Mouse (Mus musculus): ENCODE measurements around the gene Sec1.

The Sec1 gene

DNA sequence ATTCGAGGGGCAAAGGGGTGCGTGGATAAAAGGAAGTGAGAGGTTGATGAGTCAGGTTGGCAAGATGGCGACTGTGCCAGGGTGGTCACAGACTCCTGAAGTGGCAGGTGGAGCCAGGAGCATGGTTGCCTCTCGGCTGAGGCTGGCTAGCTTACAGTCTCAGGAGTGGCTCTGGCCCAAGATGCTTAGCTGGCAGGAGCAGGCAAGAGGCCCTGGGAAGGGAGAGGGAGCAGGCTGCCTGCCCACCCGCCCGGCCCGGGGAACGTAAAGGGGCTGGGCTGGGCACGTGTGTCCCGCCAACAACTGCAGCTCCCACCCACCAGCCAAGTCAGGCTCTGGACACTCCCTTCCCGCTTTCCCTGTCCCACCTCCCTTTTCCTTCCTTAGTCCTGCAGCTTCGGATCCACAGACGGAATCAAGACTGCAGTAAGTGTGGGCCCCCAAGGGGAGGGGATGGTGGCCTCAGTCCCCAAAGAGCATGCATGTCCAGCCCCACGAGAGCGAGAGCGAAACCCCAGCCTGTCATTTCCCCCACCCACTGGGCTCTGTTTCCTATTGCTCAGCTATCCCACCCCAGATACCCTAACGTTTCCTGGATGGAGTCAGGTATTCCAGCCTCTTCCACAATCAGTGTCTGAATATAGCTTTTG lies 52.7 kb downstream of the Sec1 start:
- DNase-seq (ENCODE audit: low spot score), result no peak

DNA sequence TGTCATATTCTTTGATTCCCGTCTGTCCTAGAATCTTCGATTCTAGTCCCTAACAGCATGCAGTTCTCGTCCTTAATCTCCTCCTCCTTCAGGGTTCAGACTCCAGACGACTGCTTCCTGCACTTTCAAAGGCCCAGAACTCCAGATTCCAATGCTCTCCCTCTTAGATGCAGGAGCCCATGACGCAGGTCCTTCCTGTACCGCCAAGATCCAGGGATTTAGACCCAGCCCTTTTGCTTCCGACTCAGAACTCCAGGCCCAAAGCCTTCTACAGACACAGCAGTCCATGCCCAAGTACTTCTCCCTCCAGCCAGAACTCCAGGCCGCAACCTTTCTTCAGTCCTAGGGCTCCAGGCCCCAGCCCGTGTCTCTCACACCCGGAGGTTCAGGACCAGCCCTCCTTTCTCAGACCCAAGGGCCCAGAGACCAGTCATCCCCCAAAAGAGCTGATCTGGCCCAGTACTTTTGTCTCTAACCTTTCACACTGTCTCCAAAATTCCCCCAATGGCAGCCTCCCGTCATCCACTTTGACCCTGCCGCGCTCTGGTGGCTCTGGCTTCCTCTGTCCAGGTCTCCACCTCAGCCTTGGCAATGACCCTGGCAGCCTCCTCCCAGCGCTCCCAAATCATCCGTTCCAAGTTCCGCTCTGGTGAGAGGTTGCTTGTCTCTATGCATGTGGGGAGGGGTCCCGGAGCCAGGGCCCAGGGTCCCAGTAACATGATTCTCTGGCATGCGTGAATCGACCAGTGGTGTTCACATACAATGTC lies 53.8 kb downstream of the Sec1 start:
- no peak for DNase-seq (ENCODE audit: low spot score)

DNA sequence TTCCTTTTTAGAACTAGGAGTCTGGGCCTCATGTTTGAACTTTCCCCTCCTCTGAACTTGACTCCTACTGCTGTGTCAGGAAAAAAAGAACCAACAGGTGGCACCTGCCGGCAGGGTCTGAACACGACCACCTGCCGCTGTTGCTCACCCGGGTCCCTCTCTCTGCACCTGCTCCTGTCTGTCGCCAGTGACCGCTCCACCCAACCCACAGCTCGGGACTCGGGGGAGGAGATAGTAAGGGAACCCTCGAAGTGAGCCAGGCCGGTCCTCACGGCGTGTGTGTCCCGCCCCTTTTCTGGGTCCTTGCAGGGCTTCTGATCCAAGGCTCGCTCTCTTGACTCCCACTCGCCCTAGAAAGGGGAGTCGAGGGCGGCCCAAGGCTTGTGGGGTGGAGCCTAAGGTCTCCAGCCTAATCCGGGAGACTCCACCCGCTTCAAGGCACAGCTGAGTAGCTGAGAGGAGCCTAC lies 54.6 kb downstream of the Sec1 start, which contains the start of gene Mamstr:
Gene Mamstr, plus strand, starts transcription at position 417 of the 467 bp plus-strand sequence.
- DNase-seq (ENCODE audit: low spot score), result no peak

DNA sequence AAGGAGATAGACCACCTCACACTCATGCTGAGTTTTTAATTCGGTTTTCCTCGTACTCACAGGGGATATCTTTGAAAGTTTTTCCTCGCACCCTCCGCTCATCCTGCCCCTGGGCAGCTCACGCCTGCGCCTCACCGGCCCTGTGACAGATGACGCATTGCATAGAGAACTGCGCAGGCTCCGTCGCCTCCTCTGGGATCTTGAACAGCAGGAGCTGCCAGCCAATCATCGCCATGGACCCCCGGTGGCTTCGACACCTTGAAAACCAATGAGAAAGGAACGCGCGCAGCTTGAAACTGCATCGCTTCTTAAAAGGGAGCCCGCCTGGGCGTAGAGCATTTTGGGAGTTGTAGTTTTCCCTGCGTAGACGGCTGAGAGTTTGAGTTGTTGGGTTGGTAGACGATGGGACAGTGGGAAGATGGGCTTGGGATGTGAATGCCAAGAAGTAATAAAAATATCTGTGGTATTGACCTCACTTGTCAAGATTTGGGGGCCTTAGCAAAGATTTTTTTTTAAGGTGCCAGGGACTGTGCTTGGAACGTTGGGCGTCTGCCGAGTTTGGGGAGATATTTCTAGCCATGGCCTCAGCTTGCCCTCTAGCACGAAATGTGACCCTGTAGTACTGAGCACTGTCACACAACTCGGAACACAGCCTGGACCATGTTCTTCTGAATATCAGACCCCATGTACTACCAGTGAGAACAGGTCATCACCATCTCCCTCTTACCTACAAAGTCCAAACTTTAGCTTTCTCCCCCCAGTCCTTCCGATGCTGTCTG lies 55.4 kb downstream of the Sec1 start:
- DNase-seq (ENCODE audit: low spot score), result no peak

DNA sequence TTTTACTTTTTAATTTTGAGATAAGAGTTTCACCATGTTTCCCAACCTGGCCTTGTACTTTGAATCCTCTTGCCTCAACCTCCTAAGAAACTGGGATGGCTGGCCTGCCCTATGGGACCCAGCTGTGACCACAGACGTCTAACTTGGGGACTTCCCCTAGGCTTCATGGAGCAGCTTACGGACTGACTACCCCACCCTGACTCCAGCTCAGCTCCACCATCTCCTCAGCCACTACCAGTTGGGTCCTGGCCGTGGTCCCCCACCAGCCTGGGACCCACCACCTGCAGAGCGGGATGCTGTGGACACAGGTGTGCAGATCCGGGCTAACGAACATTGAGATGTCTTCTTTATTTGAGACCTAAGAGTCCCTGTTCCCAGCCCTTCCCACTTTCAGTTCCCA lies 56.5 kb downstream of the Sec1 start:
- DNase-seq (ENCODE audit: low spot score), result no peak

DNA sequence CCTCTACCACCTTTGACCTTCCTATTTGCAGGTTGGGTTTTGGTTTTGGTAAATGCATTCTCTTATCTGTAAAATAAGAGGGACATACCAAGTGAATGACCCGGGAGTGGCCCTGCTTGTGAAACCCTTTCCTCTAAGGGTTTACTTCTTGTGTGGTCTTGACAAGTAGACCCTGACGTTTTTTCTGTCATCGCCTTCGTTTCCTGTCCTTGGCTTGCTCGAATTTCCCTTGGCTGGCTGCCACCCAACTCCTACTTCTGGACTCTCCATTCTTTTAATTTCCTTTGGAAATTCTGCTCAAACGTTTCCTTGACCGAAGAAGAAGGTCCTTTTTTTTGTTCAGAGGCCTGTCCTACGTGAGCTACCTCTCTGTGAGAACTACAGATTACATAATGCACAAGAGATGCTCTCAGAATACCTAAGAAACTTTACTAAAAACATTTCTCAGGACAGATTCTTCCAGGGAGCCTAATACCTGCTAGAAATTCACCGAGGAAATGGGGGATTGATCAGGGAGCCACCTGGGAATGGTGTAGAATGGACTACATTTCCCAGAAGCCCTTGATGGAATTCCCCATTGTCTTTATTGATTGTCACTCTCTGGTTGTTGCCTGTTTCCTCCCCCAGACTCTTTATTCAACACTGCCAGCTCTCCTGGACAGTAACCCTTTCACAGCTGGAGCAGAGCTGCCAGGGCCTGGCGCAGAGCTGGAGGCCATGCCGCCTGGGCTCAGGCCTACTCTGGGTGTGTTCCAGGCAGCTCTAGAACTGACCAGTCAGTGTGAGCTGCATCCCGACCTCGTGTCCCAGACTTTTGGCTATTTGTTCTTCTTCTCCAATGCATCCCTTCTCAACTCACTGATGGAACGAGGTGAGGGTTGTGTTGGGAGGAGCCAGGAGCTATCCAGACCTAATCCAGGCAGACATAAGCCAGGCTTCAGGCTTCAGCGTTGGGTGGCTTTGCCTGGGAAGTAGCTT lies 58.2 kb downstream of the Sec1 start:
- DNase-seq (ENCODE audit: low spot score), result no peak

DNA sequence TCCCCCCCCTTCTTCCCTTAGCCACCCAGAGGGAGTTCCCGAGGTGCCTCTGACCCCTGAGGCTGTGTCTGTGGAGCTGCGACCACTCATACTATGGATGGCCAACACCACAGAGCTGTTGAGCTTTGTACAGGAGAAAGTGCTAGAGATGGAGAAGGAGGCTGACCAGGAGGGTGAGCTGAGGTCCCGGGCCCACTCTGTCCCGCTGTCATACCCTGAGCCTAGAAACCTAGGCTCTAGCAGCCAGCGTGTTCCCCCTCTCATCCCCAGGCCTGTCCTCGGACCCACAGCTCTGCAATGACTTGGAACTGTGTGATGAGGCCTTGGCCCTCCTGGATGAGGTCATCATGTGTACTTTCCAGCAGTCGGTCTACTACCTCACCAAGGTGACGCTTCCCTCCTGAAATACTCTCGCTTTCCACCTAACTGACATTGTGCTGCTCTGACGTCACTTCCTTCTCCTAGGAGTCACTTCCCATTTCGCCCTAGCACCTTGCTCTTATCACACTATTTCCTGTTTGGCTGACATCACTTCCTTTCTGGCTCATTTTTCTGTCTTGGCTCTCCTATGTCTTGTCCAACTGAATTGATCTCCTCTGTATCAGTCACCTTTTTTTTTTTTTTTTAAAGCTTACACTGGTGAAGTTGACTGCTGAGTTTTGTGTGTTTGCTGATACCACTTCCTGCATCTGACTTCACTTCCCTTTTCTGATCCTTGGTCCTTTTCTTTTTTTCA lies 59.1 kb downstream of the Sec1 start:
- peak; percentile 28 for DNase-seq (ENCODE audit: low spot score)

DNA sequence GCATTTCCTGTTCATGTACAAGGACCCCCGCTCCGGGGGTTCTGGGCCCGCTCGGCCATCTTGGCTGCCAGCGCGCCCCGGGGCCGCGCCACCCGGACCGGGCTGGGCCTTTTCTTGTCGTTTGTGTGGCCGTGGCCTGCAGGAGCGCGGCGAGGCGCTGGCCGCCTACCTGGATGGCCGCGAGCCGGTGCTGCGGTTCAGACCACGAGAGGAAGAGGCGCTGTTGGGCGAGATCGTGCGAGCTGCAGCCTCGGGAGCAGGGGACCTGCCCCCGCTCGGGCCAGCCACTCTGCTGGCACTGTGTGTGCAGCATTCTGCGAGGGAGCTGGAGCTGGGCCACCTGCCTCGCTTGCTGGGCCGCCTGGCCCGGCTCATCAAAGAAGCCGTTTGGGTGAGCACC lies 61.7 kb downstream of the Sec1 start:
- DNase-seq (ENCODE audit: low spot score), result no peak

DNA sequence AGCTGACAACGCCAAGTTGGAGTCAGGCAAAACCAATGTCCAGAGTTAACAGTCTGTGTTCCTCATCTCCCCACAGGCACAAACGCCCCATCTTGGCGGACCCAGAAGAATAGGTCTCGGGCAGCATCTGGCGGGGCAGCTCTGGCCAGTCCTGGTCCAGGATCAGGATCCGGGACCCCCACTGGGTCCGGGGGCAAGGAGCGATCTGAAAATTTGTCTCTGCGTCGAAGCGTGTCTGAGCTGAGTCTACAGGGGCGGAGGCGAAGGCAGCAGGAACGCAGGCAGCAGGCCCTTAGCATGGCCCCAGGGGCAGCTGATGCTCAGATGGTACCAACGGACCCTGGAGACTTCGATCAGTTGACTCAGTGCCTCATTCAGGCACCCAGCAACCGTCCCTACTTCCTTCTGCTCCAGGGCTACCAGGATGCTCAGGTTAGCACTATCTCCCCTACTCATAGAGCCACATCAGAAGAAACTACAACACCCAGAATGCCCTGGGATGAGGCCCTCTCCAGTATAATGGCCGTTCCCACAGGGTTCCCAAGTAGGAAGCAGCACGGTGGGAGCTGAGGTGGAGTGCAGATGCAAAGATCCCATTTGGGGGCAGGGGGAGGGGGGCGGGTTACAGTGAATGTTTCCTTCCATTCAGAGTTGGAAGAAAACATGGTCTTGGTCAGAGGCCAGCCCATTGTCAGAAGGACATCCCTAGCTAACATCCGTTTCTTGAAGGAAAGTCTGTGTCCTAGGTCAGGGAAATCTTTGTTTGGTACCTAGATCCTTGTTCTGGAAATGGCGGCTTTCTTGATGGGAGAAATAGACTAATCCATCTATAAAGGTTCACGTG lies 63.9 kb downstream of the Sec1 start:
- no peak for DNase-seq (ENCODE audit: low spot score)

DNA sequence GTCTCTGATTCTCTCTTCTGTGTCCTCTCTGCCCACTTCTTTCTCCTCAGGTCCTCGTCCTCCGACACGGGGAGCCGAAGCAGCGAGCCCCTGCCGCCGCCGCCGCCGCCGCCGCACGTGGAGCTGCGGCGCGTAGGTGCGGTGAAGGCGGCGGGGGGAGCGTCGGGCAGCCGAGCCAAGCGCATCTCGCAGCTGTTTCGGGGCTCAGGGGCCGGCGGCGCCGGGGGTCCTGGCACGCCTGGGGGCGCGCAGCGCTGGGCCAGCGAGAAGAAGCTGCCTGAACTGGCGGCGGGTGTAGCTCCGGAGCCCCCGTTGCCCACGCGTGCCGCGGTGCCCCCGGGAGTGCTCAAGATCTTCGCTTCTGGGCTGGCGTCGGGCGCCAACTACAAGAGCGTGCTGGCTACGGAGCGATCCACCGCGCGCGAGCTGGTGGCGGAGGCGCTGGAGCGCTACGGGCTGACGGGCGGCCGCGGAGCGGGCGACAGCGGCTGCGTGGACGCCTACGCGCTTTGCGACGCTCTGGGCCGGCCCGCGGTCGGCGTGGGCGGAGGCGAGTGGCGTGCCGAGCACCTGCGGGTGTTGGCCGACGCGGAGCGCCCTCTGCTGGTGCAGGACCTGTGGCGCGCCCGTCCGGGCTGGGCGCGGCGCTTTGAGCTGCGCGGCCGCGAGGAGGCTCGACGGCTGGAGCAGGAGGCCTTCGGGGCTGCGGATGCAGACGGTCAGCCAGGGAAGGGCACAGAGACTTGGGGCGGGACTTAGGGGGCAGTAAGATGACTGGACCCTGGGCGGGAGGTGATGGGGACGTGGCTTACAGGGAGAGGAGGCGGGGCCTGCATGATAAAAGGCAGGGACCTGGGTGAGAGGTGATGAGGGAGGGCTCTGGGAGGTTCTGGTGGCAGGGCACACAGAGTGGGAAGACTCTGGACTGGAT lies 65.6 kb downstream of the Sec1 start:
- DNase-seq (ENCODE audit: low spot score), result peak; percentile 79
